Mouse (Mus musculus) lung, embryonic 14.5 days (tissue): ENCODE data around the gene Fmo6. TPM values are rescaled to one million over a fixed set of nuclear protein-coding genes. Genes with fewer than 3 reads are reported as not detected.

Experiments used
- ATAC-seq: fragments of 200-750 bp; cut with Nextera tagmentation; 2 replicates; pipeline ENCODE4 v1.8.0; 2017; ENCODE audit warnings: mild to moderate bottlenecking, moderate TSS enrichment, moderate library complexity; ENCODE audit not compliant: insufficient read depth
- DNase-seq: peaks from one replicate; pipeline ENCODE4 v3.0.0-alpha.2; 2015
- H3K27ac ChIP-seq: fragments of 300-500 bp; sonication (generic); 2 replicates; pipeline ENCODE4 v1.5.1; 2014; ENCODE audit warnings: low read depth, mild to moderate bottlenecking, moderate library complexity
- H3K27me3 ChIP-seq: fragments of 300-500 bp; sonication (generic); 2 replicates; pipeline ENCODE4 v1.6.1; 2014; ENCODE audit warnings: low read length, control low read depth; ENCODE audit not compliant: insufficient read depth
- H3K36me3 ChIP-seq: fragments of 300-500 bp; sonication (generic); 2 replicates; pipeline ENCODE4 v1.6.1; 2014; ENCODE audit warnings: control low read depth; ENCODE audit not compliant: insufficient read depth
- H3K4me1 ChIP-seq: fragments of 300-500 bp; sonication (generic); 2 replicates; pipeline ENCODE4 v1.6.1; 2014; ENCODE audit warnings: antibody characterized with exemption, control low read depth; ENCODE audit not compliant: insufficient read depth
- H3K4me2 ChIP-seq: fragments of 300-500 bp; sonication (generic); 2 replicates; pipeline ENCODE4 v1.6.1; 2014; ENCODE audit warnings: mild to moderate bottlenecking
- H3K4me3 ChIP-seq: fragments of 300-500 bp; sonication (generic); 2 replicates; pipeline ENCODE4 v1.5.1; 2014; ENCODE audit warnings: low read depth, low read length
- H3K9ac ChIP-seq: fragments of 300-500 bp; sonication (generic); 2 replicates; pipeline ENCODE4 v1.6.1; 2014
- H3K9me3 ChIP-seq: fragments of 300-500 bp; sonication (generic); 2 replicates; pipeline ENCODE4 v1.6.1; 2016; ENCODE audit warnings: low read depth, low read length, control low read depth
- CTCF ChIP-seq: IDR thresholded peaks from 2 replicates; pipeline ENCODE4 v1.5.1; 2016; ENCODE audit warnings: antibody characterized with exemption, low read depth
- WGBS: fragments of 180-500 bp; shearing (Covaris S2); extraction: QIAGEN DNeasy Blood & Tissue Kit; methylation state at CpG from one replicate; pipeline ENCODE4 v1.1.7; 2014; 5-methylcytosine and 5-hydroxymethylcytosine counted together
- polyA plus RNA-seq: library from polyadenylated mRNA; unstranded; fragments of >200 nt; fragmentation: Nextera tagmentation; extraction: Ambion mirVana; gene quantifications from 2 replicates; pipeline ENCODE4 v1.2.1, GENCODE M21; 2014

Gene Fmo6
- polyA plus RNA-seq, 1 experiment from 2014 or later: not detected

DNA sequence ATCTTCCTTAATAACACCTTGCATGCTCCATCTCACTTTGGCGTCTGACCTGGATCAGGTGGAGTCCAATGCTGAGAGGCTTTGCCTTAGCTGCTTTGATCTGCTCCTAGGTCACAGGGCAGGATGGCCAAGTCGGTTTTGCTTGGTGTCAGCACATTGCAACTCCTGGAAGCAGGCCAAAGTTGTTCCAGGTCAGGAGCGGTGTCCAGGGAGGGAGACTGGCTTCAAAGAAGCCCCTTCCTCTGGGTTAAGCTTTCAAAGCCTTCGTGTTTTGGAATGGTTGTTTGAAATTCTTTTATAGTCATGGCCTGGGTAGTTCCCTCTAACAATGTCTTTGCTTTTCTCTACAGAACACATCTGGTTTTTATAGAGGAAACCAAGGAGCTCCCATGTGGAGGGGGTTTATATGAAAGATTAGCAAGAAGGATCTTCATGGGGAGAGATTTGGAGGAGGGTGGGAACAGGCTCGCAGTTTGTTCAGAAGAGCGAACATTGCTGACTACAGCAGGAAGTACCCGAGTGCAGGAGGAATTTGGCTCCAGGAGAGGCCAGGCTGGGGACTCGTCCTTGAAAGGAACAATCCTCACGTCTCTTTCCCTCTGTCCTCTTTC is 65.5 kb downstream of the Fmo6 start:
- Histone ChIP-seq H3K36me3 (no peaks in the 10 kb centered on the region), H3K4me2 (no peak overlapping the region), H3K9ac (no peak overlapping the region), H3K4me3 (no peak overlapping the region), H3K27me3 (no peaks in the 10 kb centered on the region), H3K4me1 (peaks cover 7% of the 10 kb centered on the region; the same call in 1 of the 2 replicates), H3K27ac (peak overlapping the region; percentile 30; the same call in 1 of the 2 replicates), H3K9me3 (no peaks in the 10 kb centered on the region)
- ATAC-seq (peak; percentile 59; the same call in 1 of the 2 replicates), DNase-seq (peak; percentile 57)
- TF ChIP-seq CTCF: no peak
- 22% methylated on average over 9 of the region's 9 CpGs for WGBS

GRCm38 (mm10) chr1:162870978-162871377 is 66.3 kb downstream of the Fmo6 start:
- Histone ChIP-seq H3K27me3 (no peaks in the 10 kb centered on the region), H3K4me2 (no peak overlapping the region), H3K9me3 (no peaks in the 10 kb centered on the region), H3K27ac (no peak overlapping the region), H3K9ac (no peak overlapping the region), H3K4me3 (no peak overlapping the region), H3K36me3 (no peaks in the 10 kb centered on the region), H3K4me1 (peaks cover 7% of the 10 kb centered on the region; the same call in 1 of the 2 replicates)
- no peak for TF ChIP-seq CTCF
- no peak for DNase-seq
- 76% methylated on average over 7 of the region's 7 CpGs for WGBS
- no peak for ATAC-seq

GRCm38 (mm10) chr1:162867396-162867795 is 69.9 kb downstream of the Fmo6 start:
- WGBS: 63% methylated on average over 4 of the region's 4 CpGs
- no peak for ATAC-seq

More at GRCm38 (mm10) chr1:162867396-162867795, 69.9 kb downstream of the Fmo6 start:
- Histone ChIP-seq H3K36me3 (no peaks in the 10 kb centered on the region), H3K9ac (no peak overlapping the region), H3K9me3 (no peaks in the 10 kb centered on the region), H3K4me3 (no peak overlapping the region), H3K27me3 (no peaks in the 10 kb centered on the region), H3K4me1 (peaks cover 7% of the 10 kb centered on the region; the same call in 1 of the 2 replicates), H3K4me2 (no peak overlapping the region), H3K27ac (no peak overlapping the region)
- TF ChIP-seq CTCF: no peak
- DNase-seq: peak; percentile 24

Other genes with a start within 250 kb of the Fmo6 start
- gene Prrc2c, start 197.0 kb downstream of the Fmo6 start, polyA plus RNA-seq: 178 and 180 TPM in 2 replicates
- 0.38 and 0.85 TPM in 2 replicates for gene Fmo4, start 123.5 kb downstream of the Fmo6 start, polyA plus RNA-seq
- 3.4 and 6.4 TPM in 2 replicates for gene Fmo1, start 70.9 kb downstream of the Fmo6 start, polyA plus RNA-seq
- 3.4 and 5.3 TPM in 2 replicates for gene Fmo2, start 38.8 kb downstream of the Fmo6 start, polyA plus RNA-seq
- not detected in 2 replicates for gene Fmo3, start 47.0 kb upstream of the Fmo6 start, polyA plus RNA-seq
- not detected in 2 replicates for gene Mroh9, start 148.2 kb upstream of the Fmo6 start, polyA plus RNA-seq